Mouse (Mus musculus) right cerebral cortex, adult 2 months (tissue): ENCODE measurements around the gene Smad3.

Source experiments
- DNase-seq, 2 experiments: peaks; one replicate each; pipeline ENCODE4 v3.0.0; 2021 to 2022; ENCODE audit warnings: low spot score in 2 of 2

Smad3 gene

GRCm38 (mm10) chr9:63720715-63721114 lies 37.1 kb downstream of the Smad3 start:
- DNase-seq: no peak

DNA sequence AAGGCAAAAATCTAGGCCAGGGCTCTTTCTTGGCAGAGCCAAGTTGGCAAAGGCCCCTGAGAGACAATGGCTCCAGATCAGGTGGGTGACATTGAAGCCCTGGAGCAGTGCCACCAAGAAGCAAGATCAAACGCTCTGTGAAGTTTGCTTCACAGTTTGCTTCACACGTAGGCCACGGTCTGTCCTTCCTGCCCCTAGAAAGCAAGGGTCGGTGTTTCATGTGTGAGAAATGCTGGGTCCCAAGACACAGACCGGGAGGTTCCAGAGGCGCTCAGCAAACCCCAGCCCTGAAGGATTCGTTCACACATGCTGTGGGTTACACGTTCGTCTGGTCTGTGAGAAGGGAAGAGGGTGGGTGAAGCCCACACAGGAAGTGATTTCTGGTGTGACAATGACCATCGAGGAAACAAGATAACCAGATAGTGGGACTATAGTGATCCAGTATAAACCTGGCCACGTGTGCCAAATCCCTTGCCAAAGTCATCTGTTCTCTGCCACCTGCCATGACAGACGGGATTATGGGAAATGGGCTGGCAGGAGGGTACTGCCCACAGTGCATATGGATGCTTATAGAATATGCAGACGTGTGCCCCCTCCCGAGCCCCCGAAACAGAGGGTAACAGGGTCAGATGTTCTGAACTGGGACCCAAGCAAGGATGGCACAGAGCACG lies 37.9 kb downstream of the Smad3 start:
- DNase-seq: no peak

DNA sequence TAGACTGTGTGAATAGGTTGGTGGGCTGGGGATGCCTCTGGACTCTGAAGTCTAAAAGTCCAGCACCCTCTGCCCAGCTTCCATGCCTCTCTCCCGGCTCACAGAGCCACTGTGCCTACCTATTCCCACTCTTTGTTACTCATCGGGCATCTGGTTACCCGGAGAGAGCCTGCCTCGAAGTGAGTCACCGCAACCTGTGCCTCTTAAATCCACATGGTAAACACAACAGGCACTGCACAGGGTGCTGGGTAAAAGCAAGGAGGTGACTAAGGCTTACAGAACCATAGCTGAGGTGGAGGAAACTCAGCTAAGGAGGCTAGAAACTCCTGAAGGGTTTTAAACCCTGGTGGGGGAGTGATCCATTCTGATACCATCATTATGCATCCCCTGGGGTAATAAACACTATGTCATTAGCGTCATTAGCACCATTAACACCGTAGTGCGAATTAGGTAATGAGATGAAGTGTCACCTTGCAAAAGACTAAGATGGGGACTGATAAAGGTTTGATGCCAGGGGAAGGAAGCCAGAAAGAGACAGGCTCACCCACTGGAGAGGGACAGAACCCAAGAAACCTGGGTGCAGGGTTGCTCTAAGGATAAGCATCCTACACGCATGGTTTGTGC lies 38.9 kb downstream of the Smad3 start:
- DNase-seq: peak; percentile 47 to 60

GRCm38 (mm10) chr9:63718170-63718569 lies 39.6 kb downstream of the Smad3 start:
- DNase-seq: no peak

DNA sequence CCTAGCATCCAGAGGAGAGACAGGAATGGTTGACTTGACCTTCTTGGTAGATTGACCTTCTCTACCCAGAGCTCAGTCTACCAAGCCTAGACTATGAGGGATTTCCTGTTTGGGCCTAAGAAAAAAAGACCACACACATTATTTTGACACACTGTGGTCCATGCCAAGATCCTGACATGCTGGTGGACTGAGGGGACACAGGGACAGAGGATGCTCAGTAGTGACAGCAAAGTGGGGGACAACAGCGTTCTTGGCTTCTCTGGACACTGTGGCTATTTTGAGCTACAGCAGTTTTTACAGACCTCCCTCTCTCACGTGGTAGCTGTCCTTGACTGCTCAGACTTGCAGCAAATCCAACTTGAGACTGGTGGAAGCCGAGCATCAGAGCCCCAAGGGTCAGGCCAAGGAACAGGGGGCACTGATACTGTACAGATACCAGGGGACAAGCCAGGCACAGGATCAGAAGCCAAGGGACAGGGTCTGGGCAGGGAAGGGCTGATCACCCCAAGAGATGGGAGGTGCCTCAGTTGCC lies 40.3 kb downstream of the Smad3 start:
- no peak for DNase-seq

DNA sequence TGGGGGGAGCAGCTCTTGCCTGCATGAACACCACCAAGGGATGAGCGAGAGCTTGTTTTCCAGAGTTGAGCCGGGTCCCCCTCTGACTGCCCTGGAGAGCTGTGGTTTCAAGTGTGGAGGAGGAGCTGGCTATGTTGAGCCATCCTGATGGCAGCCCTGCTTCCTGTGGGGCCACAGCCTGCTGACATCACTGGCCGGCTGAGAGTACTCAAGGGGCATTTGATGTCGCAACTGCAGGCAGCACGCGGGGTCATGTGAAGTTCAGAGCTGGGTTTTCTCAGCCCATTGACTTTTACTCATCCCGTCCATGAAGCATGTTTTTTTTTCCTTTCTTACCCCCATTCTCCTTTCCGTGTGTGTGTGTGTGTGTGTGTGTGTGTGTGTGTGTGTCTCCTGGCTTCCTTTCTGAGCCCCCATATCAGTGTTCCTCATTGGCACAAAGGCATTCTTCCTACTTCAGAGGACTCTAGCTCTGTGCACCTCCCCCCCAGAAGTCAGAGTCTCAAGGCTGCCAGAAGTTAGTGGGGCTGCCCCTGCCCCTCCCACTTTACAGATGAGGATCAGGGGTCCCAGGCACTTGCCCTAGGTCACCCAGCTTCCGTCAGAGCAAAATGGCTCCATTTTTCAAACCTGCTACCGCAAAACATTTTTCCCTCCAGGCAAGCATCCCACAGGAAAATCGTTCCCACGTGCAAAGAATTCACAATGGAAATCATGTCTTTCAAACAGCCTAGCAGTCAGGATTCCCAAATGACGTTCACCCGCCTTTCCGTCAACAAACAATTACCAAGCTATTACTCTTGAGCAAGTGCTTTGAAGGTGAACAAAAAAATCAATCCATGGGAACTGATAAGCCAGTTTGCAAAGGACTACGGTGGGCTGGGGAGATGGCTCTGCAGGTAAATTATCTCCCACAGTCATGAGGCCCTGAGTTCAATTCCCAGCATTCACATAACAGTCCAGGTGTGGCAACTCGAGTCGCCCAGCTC lies 41.4 kb downstream of the Smad3 start:
- no peak for DNase-seq

DNA sequence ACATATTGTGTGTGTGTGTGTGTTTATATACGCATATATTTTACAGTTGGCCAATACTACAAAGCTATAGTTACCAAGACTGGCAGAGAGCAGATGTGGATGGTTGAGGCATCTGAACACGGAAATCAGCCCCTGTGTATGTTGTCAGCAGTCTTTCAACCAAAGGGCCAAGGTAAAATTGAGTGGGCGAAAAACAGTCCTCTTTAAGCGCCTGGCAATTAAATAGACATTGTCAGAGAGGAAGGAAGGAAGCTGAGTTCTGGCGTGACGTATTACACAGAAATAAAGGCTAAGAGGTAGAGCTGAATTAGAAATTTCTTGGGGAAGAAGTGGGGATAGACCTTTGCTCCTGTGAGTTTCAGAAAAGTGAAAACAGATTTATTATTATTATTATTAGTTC lies 43.2 kb downstream of the Smad3 start:
- DNase-seq: no peak

GRCm38 (mm10) chr9:63712838-63713237 lies 45.0 kb downstream of the Smad3 start:
- DNase-seq: no peak

- DNase-seq: no peak
These were observed 46.1 kb downstream of the Smad3 start for GRCm38 (mm10) chr9:63711580-63712230.

GRCm38 (mm10) chr9:63709857-63710256 lies 47.9 kb downstream of the Smad3 start:
- DNase-seq: no peak

DNA sequence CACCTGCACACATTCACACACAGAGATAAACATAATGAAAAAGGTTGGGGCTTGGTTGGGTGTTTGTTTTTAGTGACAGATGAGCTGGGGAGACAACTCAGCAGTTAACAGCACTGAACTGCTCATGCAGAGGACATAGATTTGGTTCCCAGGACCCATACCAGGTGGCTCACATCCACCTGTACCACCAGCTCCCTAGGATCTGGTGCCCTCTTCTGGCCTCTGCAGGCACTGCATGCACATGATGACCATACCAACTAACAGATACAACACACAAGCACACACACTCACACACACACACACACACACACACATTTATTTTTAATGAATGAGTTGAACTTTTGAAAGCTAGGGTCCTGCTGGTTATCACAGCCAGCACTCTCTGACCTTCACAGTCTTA lies 48.5 kb downstream of the Smad3 start:
- no peak for DNase-seq

DNA sequence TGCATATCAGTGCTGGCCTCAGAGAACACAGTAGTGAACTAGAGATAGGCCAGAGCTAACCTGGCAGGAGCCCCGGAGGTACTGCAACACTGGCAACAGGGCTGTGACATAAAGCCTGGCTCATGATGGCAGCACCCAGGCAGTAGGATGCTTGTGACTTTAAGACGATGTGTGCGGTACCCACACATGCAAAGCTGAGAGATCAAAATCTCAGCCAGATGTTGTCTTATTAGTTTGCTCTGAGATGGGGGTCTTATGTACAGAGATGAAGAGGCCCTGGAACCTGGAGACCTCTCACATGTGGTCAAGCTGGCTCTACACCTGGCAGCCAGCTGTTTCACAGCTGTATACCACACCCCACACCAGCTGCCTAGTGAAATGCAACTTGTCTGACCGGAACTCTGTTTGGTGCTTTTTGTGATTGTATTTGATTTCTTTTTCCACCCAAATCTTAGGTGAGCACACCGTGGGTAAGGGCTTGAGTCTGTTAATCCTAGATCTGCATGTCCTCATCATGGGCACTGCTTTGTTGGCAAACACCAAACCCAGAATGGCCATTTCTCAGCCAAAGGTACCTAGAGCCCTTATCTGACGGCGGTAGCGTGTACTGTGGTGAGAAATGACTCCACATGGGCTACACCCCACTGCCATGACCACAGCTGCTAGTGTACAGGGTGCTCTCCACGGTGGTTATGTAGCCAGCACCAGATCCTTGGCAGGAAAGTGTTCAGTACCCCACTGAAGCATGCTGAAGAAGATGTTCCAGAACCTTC lies 49.8 kb downstream of the Smad3 start:
- no peak for DNase-seq

DNA sequence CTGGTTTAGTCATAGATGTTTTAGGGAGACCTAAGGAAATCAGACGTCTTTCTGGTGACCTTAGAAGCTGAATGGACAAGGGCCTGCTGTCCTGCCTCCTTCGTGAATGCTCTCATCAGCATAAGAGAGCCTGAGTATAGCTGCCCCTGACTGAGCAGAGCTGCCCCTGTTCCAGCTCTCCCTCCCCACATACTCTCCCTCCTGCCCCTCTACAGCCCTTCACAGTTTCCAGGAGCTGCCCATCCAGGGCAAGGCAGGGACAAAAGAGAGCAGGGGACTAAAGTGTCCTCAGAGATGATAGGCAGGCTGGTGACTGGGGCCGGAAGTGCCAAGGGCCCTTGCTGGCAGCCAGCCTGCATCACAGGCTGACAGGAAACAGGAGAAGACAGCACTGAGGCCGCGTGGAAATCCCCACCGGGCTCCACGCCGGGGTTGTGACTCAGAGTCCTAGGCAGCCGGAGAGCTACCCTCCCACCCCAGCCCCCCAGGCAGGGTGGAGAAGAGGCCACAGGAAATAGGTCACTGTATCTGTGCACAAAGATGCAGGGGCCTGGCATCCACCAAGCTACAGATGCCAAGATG lies 51.6 kb downstream of the Smad3 start:
- DNase-seq: no peak

GRCm38 (mm10) chr9:63704979-63705751 lies 52.6 kb downstream of the Smad3 start:
- DNase-seq: no peak

- DNase-seq: no peak
These were observed 53.7 kb downstream of the Smad3 start for GRCm38 (mm10) chr9:63704131-63704530.

DNA sequence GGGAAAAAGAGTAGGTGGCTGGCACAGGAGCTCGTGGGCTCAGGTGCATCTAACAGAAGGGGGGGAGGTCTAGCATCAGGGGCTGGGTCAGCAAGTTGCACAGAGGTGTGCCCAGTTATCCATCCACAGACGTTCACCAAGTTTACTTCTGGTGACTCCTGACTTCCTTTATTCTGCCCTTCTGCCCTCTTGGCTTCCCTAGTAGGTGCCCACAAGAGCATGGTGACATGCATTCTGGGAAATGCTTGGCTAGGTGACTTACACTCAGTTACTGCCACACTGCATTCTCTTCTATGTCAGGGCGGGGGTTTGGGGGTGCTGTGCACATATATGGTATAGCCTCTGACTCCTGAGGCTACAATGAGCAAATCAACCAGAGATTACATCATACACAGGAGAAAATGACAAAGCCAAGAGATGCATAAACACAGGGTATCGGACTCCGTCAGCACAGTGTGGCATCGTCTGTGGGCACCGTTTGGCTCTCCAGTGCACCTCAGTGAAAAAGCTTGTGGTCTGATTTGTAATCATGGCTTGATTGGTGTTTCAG lies 54.5 kb downstream of the Smad3 start:
- no peak for DNase-seq

GRCm38 (mm10) chr9:63702502-63703013 lies 55.2 kb downstream of the Smad3 start:
- peak; percentile 56 to 68 for DNase-seq

DNA sequence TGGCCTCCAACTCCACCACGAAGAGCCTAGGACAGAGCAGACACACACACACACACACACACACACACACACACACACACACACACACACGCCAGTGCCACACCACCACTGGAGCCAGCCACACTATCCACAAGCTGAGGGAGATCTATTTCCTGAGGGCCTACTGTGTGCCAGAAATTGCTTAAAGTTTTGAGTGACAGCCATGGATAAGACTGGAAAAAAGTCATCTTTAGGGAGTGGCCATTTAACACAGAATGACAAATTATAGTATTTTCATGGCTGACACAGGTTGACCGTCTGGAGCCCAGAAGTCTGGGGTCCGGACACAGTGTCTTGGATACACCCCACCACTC lies 55.9 kb downstream of the Smad3 start:
- DNase-seq: no peak

DNA sequence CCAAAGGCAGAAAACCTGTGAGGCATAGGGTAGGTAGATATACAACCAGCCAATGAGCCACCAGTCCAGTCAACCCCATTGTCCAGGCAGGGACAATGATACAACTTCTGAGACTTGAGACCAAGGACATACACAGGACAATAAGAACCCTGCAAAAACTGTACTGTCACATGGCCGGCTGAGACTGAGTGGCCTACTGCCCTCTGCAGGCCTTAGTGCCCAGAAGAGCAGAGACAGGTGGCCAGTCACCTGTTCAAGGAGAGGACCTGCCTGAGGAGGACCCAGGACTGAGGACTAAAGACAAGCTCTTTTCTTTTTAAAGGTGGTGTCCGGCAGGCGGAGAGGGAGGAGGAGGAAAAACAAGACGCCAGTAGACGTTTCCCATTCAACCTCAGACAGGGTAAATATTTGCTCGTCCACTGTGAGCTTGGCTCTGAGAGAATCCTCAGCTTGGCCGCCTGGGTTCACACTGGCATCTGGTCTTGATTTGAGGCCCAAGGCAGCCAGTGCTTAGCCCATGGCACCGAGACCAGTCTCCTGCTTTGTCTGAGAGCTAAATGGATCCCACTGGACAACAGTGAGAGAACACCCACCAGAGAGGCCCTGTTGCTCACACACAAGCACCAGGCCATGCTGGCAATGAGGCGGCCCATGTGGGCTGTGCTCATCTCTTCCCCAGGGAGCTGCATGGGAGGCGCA lies 56.4 kb downstream of the Smad3 start:
- no peak for DNase-seq
